Mouse (Mus musculus): ENCODE measurements at regions not wholly inside any gene's neighbourhood (a gene's known extent, or its start where the extent isn't known, plus 50 kb on each side); places are given as distances from the start of the nearest gene placed in this dataset.

GRCm38 (mm10) chr4:84032505-84032904 lies 507.2 kb downstream of the Ccdc171 start:
- no peak for DNase-seq (ENCODE audit: low spot score in 2 of 2)

GRCm38 (mm10) chr4:84035347-84035746 lies 510.0 kb downstream of the Ccdc171 start:
- DNase-seq (ENCODE audit: low spot score in 2 of 2), result no peak

GRCm38 (mm10) chr4:84037535-84037934 lies 512.2 kb downstream of the Ccdc171 start:
- DNase-seq (ENCODE audit: low spot score in 2 of 2), result no peak

GRCm38 (mm10) chr4:84050243-84050642 lies 524.9 kb downstream of the Ccdc171 start:
- DNase-seq (ENCODE audit: low spot score in 2 of 2), result no peak

GRCm38 (mm10) chr4:84056863-84057502 lies 531.6 kb downstream of the Ccdc171 start:
- DNase-seq (ENCODE audit: low spot score in 2 of 2), result no peak

GRCm38 (mm10) chr4:84060187-84060586 lies 534.8 kb downstream of the Ccdc171 start:
- DNase-seq (ENCODE audit: low spot score in 2 of 2), result no peak

- DNase-seq (ENCODE audit: low spot score in 2 of 2), result no peak
These were observed 538.4 kb downstream of the Ccdc171 start for GRCm38 (mm10) chr4:84063755-84064154.

- peak; percentile 64 to 71 for DNase-seq (ENCODE audit: low spot score in 2 of 2)
These were observed 539.5 kb downstream of the Ccdc171 start for GRCm38 (mm10) chr4:84064614-84065456.

- DNase-seq (ENCODE audit: low spot score in 2 of 2), result no peak
These were observed 540.2 kb downstream of the Ccdc171 start for GRCm38 (mm10) chr4:84065457-84066124.

GRCm38 (mm10) chr4:84067931-84068575 lies 542.7 kb downstream of the Ccdc171 start:
- DNase-seq (ENCODE audit: low spot score in 2 of 2), result no peak

- no peak for DNase-seq (ENCODE audit: low spot score in 2 of 2)
These were observed 543.8 kb downstream of the Ccdc171 start for GRCm38 (mm10) chr4:84068947-84069663.

- no peak for DNase-seq (ENCODE audit: low spot score in 2 of 2)
These were observed 544.3 kb downstream of the Ccdc171 start for GRCm38 (mm10) chr4:84069681-84070080.

- no peak for DNase-seq (ENCODE audit: low spot score in 2 of 2)
These were observed 544.7 kb downstream of the Ccdc171 start for GRCm38 (mm10) chr4:84070089-84070488.

- DNase-seq (ENCODE audit: low spot score in 2 of 2), result no peak
These were observed 546.8 kb downstream of the Ccdc171 start for GRCm38 (mm10) chr4:84072096-84072495.

GRCm38 (mm10) chr4:84076526-84076925 lies 551.2 kb downstream of the Ccdc171 start:
- DNase-seq (ENCODE audit: low spot score in 2 of 2), result no peak

- DNase-seq (ENCODE audit: low spot score in 2 of 2), result no peak
These were observed 554.2 kb downstream of the Ccdc171 start for GRCm38 (mm10) chr4:84079516-84079915.

GRCm38 (mm10) chr4:84081518-84081917 lies 556.2 kb downstream of the Ccdc171 start:
- DNase-seq (ENCODE audit: low spot score in 2 of 2), result no peak

- no peak for DNase-seq (ENCODE audit: low spot score in 2 of 2)
These were observed 562.8 kb downstream of the Ccdc171 start for GRCm38 (mm10) chr4:84088166-84088565.

- no peak for DNase-seq (ENCODE audit: low spot score in 2 of 2)
These were observed 567.2 kb downstream of the Ccdc171 start for GRCm38 (mm10) chr4:84092509-84092908.

- no peak for DNase-seq (ENCODE audit: low spot score in 2 of 2)
These were observed 569.9 kb downstream of the Ccdc171 start for GRCm38 (mm10) chr4:84095237-84095636.

GRCm38 (mm10) chr4:84096081-84096480 lies 570.7 kb downstream of the Ccdc171 start:
- no peak for DNase-seq (ENCODE audit: low spot score in 2 of 2)
